Mouse (Mus musculus): ENCODE data around the gene Tas2r120.
"Not testable (repeated sequence)": the region's sequence is repeated elsewhere in the genome, so short reads cannot be mapped to it uniquely, and the experiment has no call there.

The Tas2r120 gene

DNA sequence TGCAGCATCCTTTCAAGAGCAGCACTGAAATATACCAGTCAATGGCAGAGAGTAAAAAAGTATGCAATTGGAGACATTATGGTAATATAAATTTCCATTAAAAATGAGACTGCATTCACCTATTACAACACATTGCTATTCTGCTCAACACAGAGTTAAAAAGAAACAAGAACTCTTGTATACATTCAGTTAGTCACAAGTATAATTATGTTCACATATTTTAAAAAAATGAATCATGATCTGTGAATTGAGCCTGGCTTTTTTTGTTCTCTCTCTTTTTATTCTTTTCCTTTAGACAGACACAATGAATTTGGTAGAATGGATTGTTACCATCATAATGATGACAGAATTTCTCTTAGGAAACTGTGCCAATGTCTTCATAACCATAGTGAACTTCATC is at the start of gene Tas2r120:
TSS of gene Tas2r120 (plus strand) at position 301 of the 400 bp plus-strand sequence.
- DNase-seq: no peak

DNA sequence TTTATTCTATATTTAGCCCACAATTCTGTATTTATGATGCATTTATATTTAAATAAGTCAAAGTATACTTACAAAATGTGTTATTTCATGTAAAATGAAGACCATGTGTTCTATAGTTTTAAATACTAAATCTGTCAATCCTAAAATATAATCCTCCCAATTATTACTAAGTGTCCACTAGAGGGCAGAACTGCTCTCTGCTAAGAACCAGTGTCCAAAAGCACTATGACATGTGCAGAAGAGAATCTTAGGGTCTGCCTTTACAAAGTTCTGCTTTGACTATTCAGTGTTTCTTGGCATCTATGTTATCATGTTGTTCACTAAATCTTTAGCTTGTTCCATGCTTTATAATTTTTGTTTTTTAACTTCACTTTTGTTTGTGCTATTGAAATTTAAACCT is 7.4 kb upstream of the Tas2r120 start:
- no peak for DNase-seq

GRCm38 (mm10) chr6:132651426-132651825 is 5.3 kb upstream of the Tas2r120 start, which contains the start of gene A630073D07Rik:
A630073D07Rik (minus strand) TSS chr6:132651526.
- no peak for DNase-seq

- DNase-seq: not testable (repeated sequence)
These were observed 34.8 kb downstream of the Tas2r120 start for GRCm38 (mm10) chr6:132691596-132691995.

GRCm38 (mm10) chr6:132700907-132701306 is 44.2 kb downstream of the Tas2r120 start, which contains the start of gene Tas2r121:
Tas2r121 (minus strand) TSS chr6:132701007.
- DNase-seq: no peak
